Mouse (Mus musculus): ENCODE measurements at regions not wholly inside any gene's neighbourhood (a gene's known extent, or its start where the extent isn't known, plus 50 kb on each side); places are given as distances from the start of the nearest gene placed in this dataset.

DNA sequence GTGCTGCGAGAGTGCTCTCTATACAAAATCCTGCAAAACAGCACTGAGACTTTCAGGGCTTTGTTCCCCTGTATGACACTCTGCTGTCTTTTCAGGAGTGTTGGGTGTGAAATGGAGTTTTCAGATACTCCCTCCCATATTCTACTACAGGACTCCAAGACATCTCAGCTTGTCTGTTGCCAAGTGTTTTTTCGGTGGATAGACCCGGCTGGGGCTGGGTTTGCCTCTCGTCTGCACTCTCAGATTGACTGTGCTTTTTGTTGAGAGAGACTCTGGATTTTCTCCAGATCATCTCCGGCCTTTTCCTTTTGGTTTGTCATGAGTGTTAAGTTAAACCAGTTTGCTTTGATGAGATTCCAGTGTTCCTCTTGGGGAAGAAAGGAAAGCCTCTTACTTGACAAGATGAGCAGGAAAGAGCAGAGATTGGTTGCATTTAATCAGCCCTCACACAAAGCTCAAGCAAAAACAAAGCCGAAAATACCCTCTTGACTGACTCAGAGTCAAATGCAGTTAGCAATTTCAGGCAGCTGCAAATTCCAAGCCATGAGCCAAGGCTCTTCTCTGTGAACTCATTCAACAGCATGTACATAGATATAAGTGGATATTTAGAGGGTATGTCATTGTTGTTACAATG, 219.3 kb upstream of the Veph1 start:
- DNase-seq = no peak

DNA sequence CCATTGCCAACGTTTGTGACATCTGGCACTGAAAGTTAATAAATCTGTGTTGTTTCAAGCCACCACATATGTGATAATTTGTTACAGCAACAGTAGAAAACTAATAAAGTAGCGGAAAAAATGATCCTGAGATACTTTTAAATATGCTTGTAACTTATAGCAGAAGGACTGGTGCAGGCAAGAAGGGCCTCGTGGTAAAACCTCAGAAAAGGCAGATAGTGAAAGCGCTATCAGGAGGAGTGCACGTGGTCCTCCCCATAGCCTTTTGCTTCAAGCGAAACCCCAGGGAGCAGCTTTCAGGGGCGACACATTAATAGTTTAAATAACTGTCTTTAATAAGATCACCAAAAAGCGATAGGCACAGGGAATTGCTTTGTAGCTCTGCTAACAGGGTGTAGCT, 217.9 kb upstream of the Veph1 start:
- DNase-seq = no peak

DNA sequence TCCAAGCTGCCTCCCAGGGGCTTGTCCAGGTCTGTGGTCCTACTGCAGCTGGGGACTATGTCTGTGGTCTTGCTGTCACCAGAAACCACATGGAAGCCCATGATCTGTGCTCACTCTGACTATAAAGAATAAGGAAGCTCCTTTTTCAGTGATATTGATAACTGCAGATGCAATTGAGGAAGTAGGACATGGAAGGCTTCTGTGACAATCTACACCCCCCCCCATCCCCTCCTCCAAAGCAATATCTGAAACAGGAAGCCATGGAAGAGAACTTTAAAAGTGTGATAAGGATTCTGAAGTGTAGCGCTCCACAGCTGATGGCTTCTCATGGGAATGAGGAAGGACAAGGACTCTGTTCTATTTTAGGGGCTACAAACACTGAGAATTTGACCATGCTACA, 215.8 kb upstream of the Veph1 start:
- no peak for DNase-seq

DNA sequence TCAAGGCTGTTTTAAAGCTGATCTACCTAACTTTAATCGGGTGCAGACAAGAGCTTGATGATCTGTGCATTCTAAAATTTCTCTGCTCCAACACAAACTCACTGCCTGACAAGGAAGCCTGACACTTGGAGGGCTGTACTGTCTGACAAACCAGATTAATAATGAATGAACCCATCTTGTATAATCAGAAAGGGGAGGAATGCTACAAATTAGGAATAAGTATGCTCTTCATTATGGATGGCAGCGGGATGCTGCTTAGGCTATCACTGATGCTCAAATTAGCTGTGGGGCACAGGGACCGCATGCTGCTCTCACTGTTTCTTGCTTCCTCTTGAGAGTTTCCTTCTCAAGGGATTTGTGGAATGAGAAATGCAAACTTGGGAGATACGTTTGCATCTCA, 213.8 kb upstream of the Veph1 start:
- DNase-seq = no peak

DNA sequence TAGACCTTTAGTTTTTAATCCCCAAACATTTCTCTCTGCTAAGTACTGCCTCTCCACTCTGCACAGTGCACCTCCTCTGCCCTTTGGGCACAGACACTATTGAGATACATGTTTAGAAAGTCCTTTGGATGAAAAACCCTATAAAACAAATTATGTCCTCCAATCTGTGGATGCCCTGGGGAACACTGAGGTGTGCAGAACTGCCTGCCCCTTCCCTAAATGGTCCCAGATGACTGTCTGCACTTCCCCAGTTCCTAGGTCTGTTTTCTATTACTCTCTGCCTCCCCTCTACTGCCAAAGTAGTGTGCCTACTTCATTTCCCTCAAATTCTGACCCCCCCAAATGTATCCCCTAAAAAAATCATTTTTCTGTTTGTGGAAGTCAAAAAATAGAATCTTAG, 209.5 kb upstream of the Veph1 start:
- no peak for DNase-seq

DNA sequence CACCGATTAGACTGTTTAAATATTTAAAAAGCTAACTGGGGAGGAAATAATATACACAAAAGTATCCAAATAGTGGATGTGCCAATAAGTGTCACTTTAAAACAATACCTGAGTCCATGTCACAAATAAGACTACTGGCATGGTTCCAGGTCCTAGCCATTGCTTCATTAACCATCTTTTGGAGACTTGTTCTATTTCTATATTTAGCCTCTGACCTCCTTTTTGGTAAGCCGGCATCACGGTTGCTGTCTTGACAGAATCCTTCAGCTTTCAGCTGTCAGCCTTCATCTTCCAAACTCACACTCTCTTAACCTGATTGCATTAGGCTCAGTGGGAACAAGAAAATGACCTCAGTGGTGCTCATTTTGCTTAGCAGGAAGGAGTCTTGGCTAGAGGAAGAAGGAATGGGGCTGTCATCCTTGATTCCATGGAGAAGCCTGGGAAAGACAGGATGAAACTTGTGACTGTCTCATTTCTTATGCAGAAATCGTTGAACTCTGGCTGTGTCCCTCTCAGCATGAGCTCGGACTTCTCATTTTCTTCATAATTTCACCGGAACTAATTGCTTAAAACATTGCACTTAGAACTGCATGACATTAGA, 208.9 kb upstream of the Veph1 start:
- DNase-seq = no peak

DNA sequence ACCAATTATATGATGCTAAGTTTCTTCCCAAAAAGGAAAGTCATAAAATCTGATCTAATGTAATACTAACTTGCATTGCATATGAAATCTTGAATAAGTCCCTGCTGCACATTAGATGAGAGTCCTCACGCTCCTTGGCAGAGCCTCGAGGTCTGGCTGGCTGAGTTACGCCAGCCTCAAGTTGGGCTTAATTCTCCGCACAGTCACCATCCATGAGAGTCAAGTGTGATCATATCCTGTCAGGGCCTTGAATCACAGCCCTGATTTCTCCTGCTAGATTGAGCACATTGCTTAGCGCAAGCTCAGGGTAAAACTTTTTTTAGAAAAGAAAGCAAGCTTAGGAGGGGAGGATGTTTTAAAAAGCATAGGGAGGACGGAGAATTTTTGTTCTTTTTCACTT, 208.1 kb upstream of the Veph1 start:
- DNase-seq = no peak

DNA sequence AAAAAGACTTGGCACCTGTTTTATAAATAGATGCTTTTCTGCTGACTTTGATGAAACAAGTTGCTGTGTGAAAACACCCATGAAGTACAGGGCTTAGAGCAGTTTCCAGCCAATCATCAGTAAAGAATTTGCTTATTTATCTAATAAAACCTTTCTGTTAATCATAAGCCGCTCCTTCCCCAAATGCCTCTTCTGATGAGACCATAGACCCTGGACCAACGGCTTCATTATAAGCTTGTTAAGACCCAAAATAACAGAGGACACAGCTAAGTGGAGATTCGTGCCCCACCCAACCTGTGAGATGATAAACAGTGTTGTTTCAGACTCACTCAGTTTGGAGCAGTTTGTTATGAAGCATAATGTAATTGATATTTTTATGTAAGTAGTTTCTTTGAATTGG, 207.0 kb upstream of the Veph1 start:
- DNase-seq = no peak

DNA sequence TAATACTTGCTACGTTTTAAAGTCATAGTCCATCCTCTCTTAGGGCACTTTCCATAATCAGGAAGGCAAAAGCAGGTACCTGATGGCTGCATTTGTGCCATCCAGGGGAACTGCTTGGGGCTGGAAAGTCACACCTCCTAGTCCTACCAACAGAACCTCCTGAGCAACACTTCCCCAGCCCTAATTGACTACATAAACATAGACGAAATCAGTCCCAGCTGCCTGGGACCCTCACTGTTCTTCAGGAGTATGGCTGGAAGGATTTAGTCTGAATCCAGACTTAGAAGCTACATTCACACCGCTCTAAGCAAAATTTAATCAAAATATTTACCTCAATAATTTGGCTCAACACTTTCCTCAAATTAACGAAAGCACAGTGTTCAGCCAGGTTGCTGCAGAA, 205.2 kb upstream of the Veph1 start:
- no peak for DNase-seq

DNA sequence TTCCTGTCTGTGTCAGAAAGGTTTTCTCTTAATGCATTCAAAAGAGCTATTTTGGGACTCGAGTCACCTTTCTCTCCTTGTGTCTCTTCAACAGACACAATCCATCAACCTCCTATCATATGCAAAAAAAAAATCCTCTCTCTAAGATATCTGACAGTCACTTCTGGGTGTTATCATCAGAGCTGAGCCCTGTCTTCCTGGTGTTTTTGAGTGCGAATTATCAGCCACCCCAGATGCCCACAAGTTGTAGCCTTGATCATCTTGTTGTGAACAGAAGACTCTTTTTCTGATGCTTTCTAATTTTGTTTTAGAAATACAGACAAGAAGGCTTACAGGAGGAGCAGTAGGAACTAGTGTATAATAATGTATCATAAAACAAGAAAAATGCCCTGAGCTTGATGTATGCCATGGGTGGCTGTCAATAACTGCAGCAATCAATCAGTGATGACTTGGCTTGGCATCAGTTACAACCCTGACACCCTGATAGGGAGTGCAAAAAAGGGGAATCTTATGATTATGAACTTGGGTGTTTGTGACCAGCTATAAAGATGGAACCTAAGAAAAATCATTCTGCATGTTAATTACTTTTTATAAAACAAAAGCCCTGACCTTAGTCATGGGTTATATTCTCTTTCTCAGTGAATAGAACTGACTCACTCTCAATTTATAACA, 197.9 kb upstream of the Veph1 start:
- no peak for DNase-seq

DNA sequence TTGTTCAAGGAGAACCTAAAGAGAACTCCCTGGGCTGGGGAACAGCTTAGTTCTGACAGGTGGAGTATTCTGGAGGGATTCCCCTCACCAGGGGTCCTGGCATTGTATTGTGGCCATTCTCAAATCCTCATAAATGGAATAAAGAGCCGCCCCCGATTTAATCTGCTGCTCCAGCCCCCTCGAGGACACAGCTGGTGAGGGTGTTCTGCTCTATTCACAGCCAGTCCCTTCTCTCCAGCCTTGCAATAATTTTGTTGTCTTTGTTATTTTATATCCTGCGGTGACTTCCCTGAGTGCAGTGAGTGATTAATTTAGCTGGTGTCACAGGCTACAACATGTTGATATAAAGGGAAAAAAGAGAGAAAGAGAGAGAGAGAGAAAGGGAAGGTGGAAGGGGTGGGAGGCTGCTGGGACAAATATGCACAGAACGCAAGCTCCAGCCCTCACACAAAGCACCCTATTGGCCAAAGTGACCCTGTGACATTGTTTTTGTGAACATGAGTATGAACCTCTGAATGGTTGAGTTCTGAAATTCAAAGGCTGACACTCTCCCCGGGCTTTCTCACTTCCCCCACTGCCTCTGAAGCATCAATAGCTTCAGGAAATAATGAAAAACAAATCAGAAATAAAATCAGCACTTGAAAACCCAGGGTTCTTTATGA, 194.2 kb upstream of the Veph1 start:
- no peak for DNase-seq

DNA sequence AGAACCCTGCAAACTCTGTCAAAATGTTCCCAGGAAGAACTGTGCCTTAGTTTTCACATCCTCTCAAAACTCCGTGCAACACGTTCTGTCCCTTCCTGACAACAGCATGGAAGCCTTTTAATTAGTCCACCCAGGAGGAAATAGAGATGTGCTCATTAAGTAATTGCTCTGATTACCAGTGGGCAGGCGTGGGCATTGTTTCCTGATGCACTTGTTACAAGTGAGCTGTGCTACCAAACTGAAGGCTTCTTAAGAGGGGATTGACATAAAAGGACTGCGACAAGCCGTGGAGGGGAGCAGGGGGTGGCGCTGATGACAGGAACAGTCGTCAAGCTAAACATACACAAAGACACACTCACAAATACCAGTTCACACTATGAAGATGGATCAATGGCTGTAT, 192.1 kb upstream of the Veph1 start:
- DNase-seq = no peak

DNA sequence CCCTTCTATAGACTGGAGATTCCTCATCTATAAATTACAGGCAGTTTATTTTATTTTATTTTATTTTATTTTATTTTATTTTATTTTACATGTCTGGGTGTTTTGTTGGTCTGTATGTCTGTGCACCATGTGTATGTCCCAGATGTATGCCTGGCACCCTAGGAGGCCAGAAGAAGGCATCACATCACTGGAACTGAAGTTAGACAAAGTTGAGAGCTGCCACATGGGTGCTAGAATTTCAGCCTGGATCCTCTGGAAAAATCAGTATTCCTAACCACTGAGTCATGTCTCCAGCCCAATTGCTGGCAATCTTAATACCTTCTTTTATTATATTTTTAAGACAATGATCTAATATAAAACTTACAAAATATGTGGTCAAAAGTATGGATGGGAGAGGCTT, 190.0 kb upstream of the Veph1 start:
- no peak for DNase-seq

DNA sequence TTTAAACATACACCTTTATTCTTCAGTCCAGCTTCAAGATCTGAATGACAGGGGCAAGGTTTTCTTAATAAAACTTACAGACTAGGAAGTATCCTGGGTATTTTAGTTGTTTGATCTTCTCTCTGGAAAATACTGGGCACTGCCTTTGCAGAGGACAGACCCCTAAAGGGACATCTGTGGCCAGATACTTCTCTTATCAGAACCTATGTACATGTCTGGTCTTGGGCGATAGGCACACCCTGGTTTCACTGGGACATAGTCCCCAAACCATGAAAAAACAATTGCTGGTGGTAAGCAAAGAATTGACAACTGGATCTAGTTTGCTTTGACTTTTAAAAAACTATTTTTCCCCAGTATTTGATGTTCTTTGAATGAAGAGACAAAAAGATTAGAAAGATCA, 189.5 kb upstream of the Veph1 start:
- no peak for DNase-seq

DNA sequence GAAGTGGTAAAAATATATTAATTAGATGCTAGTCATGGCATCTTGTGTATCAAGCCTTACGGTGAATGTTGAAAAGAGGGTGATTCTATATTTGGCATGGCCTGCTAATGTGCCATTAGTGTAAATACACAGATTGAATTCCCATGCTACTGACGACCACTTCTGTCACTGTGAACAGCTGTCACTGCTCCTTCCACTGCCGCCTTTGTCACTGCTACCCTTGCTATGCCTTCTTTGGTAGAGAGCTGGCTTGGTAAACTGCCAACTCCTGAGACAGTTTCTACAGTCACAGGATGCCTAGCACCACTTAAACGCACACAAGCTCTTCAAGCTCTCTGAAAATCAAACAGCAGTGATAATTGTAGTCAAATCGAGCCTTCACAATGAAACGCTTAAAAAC, 184.1 kb upstream of the Veph1 start:
- no peak for DNase-seq

DNA sequence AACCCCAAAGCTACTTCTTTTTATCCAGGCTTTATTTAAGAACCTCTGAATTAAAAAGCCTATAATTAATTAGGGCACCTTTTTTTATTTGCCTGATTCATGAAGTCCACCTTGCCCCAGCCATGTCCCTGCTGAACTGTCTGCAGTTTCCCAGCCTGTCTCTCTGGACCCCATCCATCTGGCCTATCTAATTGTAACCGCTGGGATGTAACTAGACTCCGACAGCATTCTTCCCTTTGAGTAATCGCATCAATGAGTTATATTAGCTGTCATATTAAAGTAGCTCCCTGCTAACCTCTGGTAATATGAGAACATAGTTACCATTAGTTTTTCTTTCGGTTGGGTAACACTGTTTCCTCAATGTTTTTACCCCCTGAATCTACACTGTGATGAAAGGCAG, 182.6 kb upstream of the Veph1 start:
- DNase-seq = no peak

DNA sequence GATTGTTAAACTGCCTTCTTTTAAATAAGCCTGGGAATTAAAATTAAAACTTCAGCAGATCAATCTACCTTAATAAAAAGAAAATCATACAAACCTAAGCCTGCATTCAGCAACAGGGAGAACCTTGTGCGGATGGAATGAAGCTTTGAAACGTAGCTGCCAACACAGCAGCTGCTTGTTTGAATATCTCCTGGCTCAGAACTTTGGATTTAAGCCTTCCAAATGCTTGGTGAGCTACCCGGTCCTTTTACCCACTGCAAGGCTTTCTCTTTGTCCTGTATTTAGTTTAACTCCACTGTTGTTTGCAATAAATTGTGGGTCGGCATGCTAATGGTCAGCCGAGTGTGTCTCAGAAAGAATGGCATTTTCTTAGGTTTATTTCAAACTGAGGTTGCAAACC, 169.7 kb upstream of the Veph1 start:
- DNase-seq = no peak

DNA sequence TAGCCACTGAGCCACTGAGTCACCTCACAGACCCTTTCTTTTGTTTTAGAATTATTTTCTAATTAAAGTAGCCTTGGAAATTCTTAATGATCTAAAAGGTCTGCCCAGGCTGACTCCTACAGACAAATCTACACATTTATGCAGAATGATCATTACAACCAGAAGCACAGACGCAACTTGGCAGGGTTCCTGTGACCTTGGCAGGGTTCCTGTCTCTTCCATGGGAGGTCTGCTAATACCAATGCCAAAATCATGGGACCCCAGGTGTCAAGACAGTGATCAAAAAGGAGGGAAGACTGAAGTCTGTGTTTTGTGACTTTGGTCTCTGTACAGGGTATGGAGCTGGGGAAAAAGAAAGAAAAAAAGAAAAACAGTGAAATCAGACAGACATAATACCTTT, 168.7 kb upstream of the Veph1 start:
- DNase-seq = no peak

DNA sequence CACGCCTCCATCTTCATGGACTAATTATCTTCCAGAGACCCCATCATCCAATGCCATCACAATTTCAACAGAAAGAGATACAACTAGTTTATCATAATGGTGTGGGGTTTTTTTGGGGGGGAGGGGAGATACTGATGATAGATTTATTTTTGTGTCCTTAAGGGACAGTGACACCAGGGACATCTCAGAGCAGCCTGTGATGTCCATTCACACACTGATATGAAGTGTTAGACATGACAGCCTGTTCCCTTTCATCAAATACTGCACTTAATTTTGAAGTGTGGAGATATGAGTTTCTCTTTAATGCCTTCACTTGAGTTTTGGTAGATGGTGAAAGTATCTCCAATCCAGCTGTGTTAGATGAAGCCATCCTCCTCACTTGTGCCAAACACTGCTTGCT, 165.7 kb upstream of the Veph1 start:
- DNase-seq = no peak

DNA sequence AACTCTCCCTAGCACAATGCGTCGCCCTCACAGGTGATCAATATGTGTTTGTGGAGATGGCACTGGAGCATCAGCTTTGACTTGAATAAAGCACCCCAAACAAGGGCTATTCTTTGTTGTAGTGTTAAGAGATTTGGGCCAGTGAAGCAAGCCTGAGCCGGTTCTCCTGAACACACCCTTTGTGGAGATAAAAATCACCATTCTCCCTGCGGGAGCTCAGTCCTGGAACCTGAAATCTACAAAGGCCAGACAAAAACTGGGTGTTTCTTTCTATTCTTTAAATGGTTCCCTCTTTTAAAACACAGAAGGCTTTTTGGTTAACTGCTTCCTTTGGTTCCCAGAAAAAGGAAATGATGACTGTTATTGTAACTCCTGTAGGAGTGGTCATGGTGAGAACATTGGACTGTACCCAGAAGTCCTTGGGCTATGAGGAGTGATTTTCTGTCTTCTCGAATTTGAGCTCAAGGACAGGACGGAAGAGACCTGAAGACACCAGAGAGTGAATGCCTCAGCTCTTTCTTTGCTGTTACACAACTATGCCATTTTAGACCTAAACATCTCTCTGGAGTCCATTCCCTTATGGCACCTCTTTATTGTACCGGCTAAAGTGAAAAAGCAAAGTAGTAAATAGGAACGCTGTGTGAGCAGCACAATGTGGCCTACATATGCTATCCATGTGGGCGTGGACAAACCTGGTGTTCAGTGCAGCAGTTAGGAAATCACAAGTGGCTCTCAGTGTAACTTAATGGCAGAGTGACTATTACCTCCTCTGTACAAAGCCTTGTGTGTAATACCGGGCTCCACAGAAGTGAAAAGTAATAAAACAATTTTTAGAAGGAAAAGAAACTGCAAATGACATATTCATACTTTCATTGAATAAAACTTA, 149.9 kb upstream of the Veph1 start:
- no peak for DNase-seq

DNA sequence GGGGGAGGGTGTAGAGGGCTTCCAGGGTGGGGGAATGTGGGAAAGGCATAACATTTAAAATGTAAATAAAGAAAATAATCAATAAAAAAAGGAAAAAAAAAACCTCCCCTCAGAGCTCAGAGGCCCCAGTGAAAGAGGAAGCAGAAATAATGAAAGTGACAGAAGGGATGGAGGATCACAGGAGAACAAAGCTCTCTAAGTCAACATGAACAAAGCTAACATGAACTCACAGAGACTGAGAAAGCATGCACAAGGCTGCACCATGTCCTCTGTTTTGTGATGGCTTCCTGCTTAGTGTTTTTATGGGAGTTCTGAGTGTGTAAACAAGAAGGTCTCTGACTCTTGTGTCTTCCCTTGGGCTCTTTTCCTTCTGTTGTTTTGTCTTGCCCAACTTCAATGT, 136.6 kb upstream of the Veph1 start:
- no peak for DNase-seq

DNA sequence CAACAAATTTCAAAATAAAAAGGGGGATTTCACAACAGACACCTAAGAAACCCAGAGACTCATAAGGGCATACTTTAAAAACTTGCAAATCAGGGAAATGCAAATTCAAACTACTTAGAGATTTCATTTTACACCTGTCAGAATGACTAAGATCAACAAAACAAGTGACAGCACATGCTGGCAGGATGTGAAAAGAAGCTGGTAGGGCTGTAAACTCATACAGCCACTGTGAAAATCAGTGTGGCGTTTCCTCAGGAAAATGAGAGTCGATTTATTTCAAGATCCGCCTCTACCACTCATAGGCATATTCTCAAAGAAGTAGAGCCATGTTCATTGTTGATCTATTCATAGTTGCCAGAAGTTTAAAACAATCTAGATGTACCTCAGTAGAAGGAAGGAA, 133.6 kb upstream of the Veph1 start:
- no peak for DNase-seq

DNA sequence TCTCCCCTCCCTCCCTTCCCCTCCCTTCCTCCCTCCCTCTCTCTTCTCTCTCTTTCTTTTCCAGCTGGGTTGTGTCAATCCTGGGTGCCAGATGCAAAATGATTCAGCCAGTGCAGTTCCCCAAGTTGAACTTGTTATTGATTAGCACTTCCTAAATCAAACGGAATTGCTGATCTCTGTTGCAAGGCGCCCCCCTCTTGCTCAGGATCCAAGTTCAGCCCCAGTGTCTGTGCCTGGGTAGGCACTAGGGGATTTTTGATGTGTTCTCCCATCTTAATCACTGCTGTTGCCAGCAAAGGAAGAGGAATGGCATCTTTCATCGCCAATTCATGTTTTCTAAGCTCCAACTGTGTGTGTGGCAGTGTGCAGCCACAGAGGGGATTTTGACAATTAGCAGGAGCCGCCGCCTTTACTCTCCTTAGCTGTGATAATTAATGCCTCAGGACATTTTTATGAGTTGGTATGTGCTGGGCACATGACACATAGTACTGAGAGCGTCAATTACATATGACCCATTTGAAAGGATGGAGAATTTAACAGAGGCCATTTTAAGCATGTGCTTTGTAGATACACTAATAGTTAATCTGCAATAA, 125.9 kb upstream of the Veph1 start:
- no peak for DNase-seq
